Mouse (Mus musculus) liver, embryonic 15.5 days (tissue): ENCODE measurements at regions not wholly inside any gene's neighbourhood (a gene's known extent, or its start where the extent isn't known, plus 50 kb on each side); places are given as distances from the start of the nearest gene placed in this dataset.

Source experiments
- ATAC-seq: fragments of 200-750 bp; cut with Nextera tagmentation; 2 replicates; pipeline ENCODE4 v1.8.0; 2017; ENCODE audit warnings: moderate number of reproducible peaks, mild to moderate bottlenecking, moderate library complexity; ENCODE audit not compliant: insufficient read depth
- H3K27ac ChIP-seq: fragments of 300-500 bp; sonication (generic); replicated peaks from 2 replicates; pipeline ENCODE4 v1.5.1; 2015; ENCODE audit warnings: mild to moderate bottlenecking, inconsistent platforms
- H3K27me3 ChIP-seq: fragments of 300-500 bp; sonication (generic); 2 replicates; pipeline ENCODE4 v1.6.1; 2015; ENCODE audit warnings: mild to moderate bottlenecking, inconsistent platforms
- H3K36me3 ChIP-seq: fragments of 300-500 bp; sonication (generic); replicated peaks from 2 replicates; pipeline ENCODE4 v1.6.1; 2015; ENCODE audit warnings: moderate library complexity, mild to moderate bottlenecking, inconsistent platforms
- H3K4me1 ChIP-seq: fragments of 300-500 bp; sonication (generic); replicated peaks from 2 replicates; pipeline ENCODE4 v1.6.1; 2015; ENCODE audit warnings: inconsistent platforms
- H3K4me2 ChIP-seq: fragments of 300-500 bp; sonication (generic); 2 replicates; pipeline ENCODE4 v1.6.1; 2015; ENCODE audit warnings: moderate library complexity, mild to moderate bottlenecking, inconsistent platforms
- H3K4me3 ChIP-seq: fragments of 300-500 bp; sonication (generic); replicated peaks from 2 replicates; pipeline ENCODE4 v1.5.1; 2015; ENCODE audit warnings: mild to moderate bottlenecking, inconsistent platforms
- H3K9ac ChIP-seq: fragments of 300-500 bp; sonication (generic); 2 replicates; pipeline ENCODE4 v1.6.1; 2015; ENCODE audit warnings: moderate library complexity, mild to moderate bottlenecking, inconsistent platforms
- H3K9me3 ChIP-seq: fragments of 300-500 bp; sonication (generic); replicated peaks from 2 replicates; pipeline ENCODE4 v1.6.1; 2016; ENCODE audit warnings: inconsistent platforms
- WGBS: fragments of 180-500 bp; shearing (Covaris S2); methylation state at CpG from one replicate; pipeline ENCODE4 v1.1.7; 2015; ENCODE audit warnings: mixed read lengths; ENCODE audit not compliant: insufficient replicate concordance; 5-methylcytosine and 5-hydroxymethylcytosine counted together

DNA sequence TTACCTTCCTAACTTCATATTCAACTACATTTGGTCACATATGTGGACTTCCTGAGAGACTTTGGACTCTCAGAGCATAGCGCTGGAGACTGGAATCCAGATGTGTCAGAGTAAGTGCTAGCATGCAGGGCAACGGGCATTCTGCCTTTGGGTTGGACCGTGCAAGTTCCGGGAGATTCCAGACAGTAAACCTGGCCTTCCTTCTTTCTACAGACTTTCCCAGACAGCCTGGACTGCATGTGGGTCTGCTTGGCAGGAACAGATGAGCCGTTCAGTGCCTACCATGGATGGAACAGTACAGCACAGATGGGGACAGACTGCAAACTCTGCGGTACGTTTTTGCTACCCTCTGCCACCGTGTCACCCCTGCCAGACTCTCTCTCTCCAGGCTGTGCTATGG is 66.8 kb upstream of the Cnih3 start:
- no peak overlapping the region for H3K4me3 ChIP-seq
- no peak overlapping the region; the same call in 1 of the 2 replicates for H3K9ac ChIP-seq
- 72% methylated on average over 8 of the region's 8 CpGs for WGBS
- peaks cover 19% of the 10 kb centered on the region for H3K4me1 ChIP-seq
- H3K27me3 ChIP-seq: peaks cover 30% of the 10 kb centered on the region
- H3K36me3 ChIP-seq: no peaks in the 10 kb centered on the region
- no peak for ATAC-seq
- no peak overlapping the region for H3K4me2 ChIP-seq
- no peaks in the 10 kb centered on the region for H3K9me3 ChIP-seq
- no peak overlapping the region for H3K27ac ChIP-seq

DNA sequence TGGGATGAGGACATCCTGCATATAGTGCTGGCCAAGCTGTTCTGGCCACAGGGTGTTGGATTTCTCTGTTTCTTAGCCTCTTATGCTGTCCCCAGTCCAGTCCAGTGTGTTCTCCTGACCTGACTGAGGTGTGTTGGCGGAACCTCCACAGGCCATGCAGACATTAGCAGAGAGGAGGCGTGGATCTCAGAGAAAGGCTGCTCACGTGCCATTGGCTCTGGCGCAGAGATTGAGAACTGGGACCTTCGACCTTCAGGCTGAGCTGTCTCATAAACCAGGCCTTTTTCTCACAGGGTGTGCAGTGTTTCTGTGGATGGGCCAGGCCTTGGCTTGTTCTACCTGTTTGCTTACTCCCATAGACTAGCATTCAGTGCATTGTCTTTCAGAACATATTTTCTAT is 66.3 kb upstream of the Cnih3 start:
- H3K9me3 ChIP-seq: no peaks in the 10 kb centered on the region
- no peak overlapping the region for H3K4me2 ChIP-seq
- H3K4me3 ChIP-seq: no peak overlapping the region
- H3K27ac ChIP-seq: no peak overlapping the region
- WGBS: 66% methylated on average over 5 of the region's 5 CpGs
- H3K9ac ChIP-seq: no peak overlapping the region
- H3K4me1 ChIP-seq: peaks cover 14% of the 10 kb centered on the region
- no peaks in the 10 kb centered on the region for H3K36me3 ChIP-seq
- peak; percentile 41 for ATAC-seq
- H3K27me3 ChIP-seq: peaks cover 35% of the 10 kb centered on the region

GRCm38 (mm10) chr1:181287166-181287565 is 65.3 kb upstream of the Cnih3 start:
- H3K4me3 ChIP-seq: no peak overlapping the region
- WGBS: 55% methylated on average over 1 of the region's 1 CpGs
- H3K27ac ChIP-seq: no peak overlapping the region
- H3K4me1 ChIP-seq: peaks cover 14% of the 10 kb centered on the region
- H3K27me3 ChIP-seq: peaks cover 41% of the 10 kb centered on the region
- no peak overlapping the region for H3K4me2 ChIP-seq
- no peak for ATAC-seq
- no peaks in the 10 kb centered on the region for H3K36me3 ChIP-seq
- H3K9me3 ChIP-seq: no peaks in the 10 kb centered on the region
- H3K9ac ChIP-seq: no peak overlapping the region

DNA sequence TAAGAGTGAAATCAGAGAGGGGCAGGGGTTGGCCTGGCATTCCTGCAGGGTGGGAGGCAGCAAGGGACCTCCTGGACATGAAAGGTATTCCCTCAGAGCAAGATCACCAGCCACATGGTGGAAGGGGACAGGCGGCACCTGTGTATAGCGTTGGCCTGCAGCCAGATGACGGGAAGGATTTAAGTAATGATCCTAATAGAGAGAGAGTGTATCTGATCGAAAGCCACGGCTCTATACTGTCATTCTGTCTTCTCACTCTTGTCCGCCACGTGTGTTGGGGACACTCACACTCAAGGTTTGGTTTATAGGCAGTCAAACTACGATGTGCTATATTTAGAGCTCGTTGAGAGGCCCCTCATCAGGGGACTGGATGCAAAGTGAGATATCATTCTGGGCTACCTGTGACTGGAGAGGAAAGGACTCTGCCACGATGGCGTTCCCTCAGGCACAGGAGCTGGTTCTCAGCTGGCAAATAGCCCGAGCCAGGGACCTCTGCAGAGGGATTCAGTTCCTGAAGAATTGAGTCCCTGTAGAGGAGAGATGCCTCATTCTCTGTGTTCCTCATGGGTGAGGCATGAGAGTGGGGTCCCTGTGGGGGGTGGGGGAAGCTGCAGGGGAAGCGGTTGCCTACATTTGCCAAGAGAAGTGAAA is 62.9 kb upstream of the Cnih3 start:
- Histone ChIP-seq H3K36me3 (no peaks in the 10 kb centered on the region), H3K9ac (no peak overlapping the region), H3K27ac (no peak overlapping the region), H3K27me3 (peaks cover 48% of the 10 kb centered on the region), H3K4me2 (no peak overlapping the region), H3K4me1 (peaks cover 10% of the 10 kb centered on the region), H3K9me3 (no peaks in the 10 kb centered on the region), H3K4me3 (no peak overlapping the region)
- WGBS: 60% methylated on average over 13 of the region's 13 CpGs
- ATAC-seq: no peak

GRCm38 (mm10) chr1:181291202-181291601 is 61.2 kb upstream of the Cnih3 start:
- Histone ChIP-seq H3K27ac (no peak overlapping the region), H3K27me3 (peaks cover 46% of the 10 kb centered on the region), H3K4me3 (no peak overlapping the region), H3K4me2 (no peak overlapping the region), H3K9ac (no peak overlapping the region), H3K4me1 (peaks cover 3% of the 10 kb centered on the region), H3K9me3 (no peaks in the 10 kb centered on the region), H3K36me3 (no peaks in the 10 kb centered on the region)
- WGBS: 62% methylated on average over 6 of the region's 6 CpGs
- ATAC-seq: no peak

DNA sequence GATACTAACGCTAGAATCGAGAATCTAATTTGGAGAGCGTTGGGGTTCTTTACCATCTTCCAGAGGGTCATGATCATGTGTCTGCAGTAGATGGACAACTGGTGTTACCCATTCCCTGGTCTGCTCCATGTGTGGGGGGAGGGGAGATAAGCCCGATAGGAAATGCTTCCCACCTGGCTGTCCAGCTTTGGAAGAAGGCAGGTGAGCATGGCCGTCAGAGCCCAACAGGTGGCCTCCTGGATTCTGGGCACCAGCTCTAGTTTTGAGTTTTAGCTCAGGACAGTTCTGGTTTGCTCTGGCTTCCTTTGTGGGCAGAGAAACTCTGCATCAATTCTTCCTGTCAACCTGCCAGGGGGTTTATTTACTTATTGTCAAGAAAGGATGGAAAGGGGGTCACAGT is 60.5 kb upstream of the Cnih3 start:
- H3K4me3 ChIP-seq: no peak overlapping the region
- WGBS: 63% methylated on average over 5 of the region's 5 CpGs
- no peaks in the 10 kb centered on the region for H3K9me3 ChIP-seq
- no peaks in the 10 kb centered on the region for H3K36me3 ChIP-seq
- no peak overlapping the region for H3K9ac ChIP-seq
- H3K27ac ChIP-seq: no peak overlapping the region
- H3K4me1 ChIP-seq: no peaks in the 10 kb centered on the region
- no peak overlapping the region for H3K4me2 ChIP-seq
- no peak for ATAC-seq
- peaks cover 50% of the 10 kb centered on the region for H3K27me3 ChIP-seq

GRCm38 (mm10) chr1:181293079-181293865 is 59.2 kb upstream of the Cnih3 start:
- WGBS: 76% methylated on average over 16 of the region's 16 CpGs
- no peak for ATAC-seq

DNA sequence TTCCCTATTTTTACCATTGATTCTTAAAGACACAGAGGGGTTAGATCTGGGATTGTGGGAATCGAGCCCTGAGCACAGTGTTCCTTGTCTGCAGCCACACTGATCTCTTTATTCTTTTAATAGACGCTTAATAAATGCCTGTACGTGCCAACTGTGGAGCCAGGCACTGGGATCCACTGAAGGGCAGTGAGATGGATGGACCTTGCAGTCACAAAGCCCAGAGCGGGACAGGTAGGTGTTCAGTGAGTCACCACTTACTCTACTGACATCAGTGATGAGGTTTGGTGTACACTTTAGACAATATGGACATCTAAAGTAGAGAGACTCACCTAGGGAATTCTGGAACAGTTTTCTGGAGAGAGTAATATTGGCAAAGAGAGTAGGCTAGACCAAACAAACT is 56.8 kb upstream of the Cnih3 start:
- Histone ChIP-seq H3K36me3 (no peaks in the 10 kb centered on the region), H3K9me3 (no peaks in the 10 kb centered on the region), H3K27me3 (peaks cover 70% of the 10 kb centered on the region), H3K4me2 (no peak overlapping the region), H3K27ac (no peak overlapping the region), H3K4me3 (no peak overlapping the region), H3K4me1 (peaks cover 10% of the 10 kb centered on the region), H3K9ac (no peak overlapping the region)
- no peak for ATAC-seq
- 55% methylated on average over 4 of the region's 4 CpGs for WGBS

More at GRCm38 (mm10) chr1:181293079-181293865, 59.2 kb upstream of the Cnih3 start:
- no peak overlapping the region for H3K4me3 ChIP-seq
- no peaks in the 10 kb centered on the region for H3K36me3 ChIP-seq
- no peaks in the 10 kb centered on the region for H3K4me1 ChIP-seq
- no peak overlapping the region for H3K9ac ChIP-seq
- peaks cover 60% of the 10 kb centered on the region for H3K27me3 ChIP-seq
- no peak overlapping the region for H3K27ac ChIP-seq
- H3K4me2 ChIP-seq: no peak overlapping the region
- no peaks in the 10 kb centered on the region for H3K9me3 ChIP-seq

GRCm38 (mm10) chr1:181298063-181298462 is 54.4 kb upstream of the Cnih3 start:
- Histone ChIP-seq H3K27me3 (peaks cover 70% of the 10 kb centered on the region), H3K9ac (no peak overlapping the region), H3K9me3 (no peaks in the 10 kb centered on the region), H3K36me3 (no peaks in the 10 kb centered on the region), H3K4me1 (peaks cover 10% of the 10 kb centered on the region), H3K4me2 (no peak overlapping the region), H3K27ac (no peak overlapping the region), H3K4me3 (no peak overlapping the region)
- no peak for ATAC-seq
- 69% methylated on average over 5 of the region's 5 CpGs for WGBS

DNA sequence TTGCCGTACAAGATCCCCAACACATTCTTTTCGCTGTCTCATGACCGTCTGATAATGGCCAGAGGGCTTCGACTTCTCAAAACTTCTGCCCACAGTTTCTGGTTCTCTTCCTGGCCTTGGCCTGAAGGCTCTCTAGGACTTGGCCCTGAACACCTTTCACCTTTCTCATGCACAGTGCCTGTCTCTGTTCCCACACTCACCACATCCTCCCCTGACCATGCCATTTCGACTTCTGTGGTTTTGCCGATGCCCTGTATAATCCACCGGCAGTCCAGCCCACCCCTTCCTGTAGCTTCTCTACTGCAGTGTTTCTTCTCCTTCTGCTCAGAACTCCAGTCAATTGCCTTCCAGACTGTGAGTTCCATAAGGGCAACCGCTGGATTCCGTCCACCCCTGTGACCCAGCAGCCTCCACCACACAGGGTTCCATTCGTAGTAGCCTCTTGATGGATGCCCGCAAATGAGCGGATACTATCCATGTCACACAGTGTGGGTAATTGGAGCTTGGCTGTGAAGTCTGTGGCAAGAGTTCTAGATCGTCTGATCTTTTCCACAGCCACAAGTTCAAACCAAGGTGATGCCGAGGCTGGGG is 53.3 kb upstream of the Cnih3 start:
- no peak for ATAC-seq
- H3K36me3 ChIP-seq: no peaks in the 10 kb centered on the region
- H3K4me2 ChIP-seq: no peak overlapping the region
- no peak overlapping the region for H3K27ac ChIP-seq
- peaks cover 10% of the 10 kb centered on the region for H3K4me1 ChIP-seq
- peaks cover 76% of the 10 kb centered on the region for H3K27me3 ChIP-seq
- H3K9me3 ChIP-seq: no peaks in the 10 kb centered on the region
- WGBS: 34% methylated on average over 14 of the region's 14 CpGs
- H3K9ac ChIP-seq: no peak overlapping the region
- no peak overlapping the region for H3K4me3 ChIP-seq

GRCm38 (mm10) chr1:181299826-181300225 is 52.6 kb upstream of the Cnih3 start:
- Histone ChIP-seq H3K36me3 (no peaks in the 10 kb centered on the region), H3K9me3 (no peaks in the 10 kb centered on the region), H3K27ac (no peak overlapping the region), H3K9ac (no peak overlapping the region), H3K27me3 (peaks cover 77% of the 10 kb centered on the region), H3K4me1 (peaks cover 10% of the 10 kb centered on the region), H3K4me3 (no peak overlapping the region), H3K4me2 (no peak overlapping the region)
- 70% methylated on average over 6 of the region's 6 CpGs for WGBS
- no peak for ATAC-seq
